Mouse (Mus musculus): ENCODE measurements around the gene Prr5. TPM values are rescaled to one million over a fixed set of nuclear protein-coding genes. Genes with fewer than 3 reads are reported as not detected.
A peak's percentile ranks its signal among the peaks of the same experiment; 100 is the strongest.

Gene Prr5
- polyA plus RNA-seq, 1 experiment from 2014 or later = 11.3 TPM

- ATAC-seq (replicated peaks; ENCODE audit: extremely low read depth, insufficient read depth, low FRiP score) = peak; percentile 67
- 2% methylated on average over 60 of the region's 77 CpGs for WGBS
- Histone ChIP-seq H3K27me3 (ENCODE audit: control insufficient read depth, insufficient read depth, low read length) (no peaks in the 10 kb centered on the region), H3K9ac (ENCODE audit: low read length) (peak overlapping the region; percentile 81), H3K4me3 (ENCODE audit: low read length) (peak overlapping the region; percentile 75), H3K4me1 (ENCODE audit: control insufficient read depth, insufficient read depth, low read length) (peaks cover 14% of the 10 kb centered on the region), H3K27ac (ENCODE audit: low read length) (peak overlapping the region; percentile 74), H3K9me3 (replicated peaks; ENCODE audit: control insufficient read depth, low read length) (no peaks in the 10 kb centered on the region), H3K4me2 (ENCODE audit: low read depth, low read length) (peak overlapping the region; percentile 96), H3K36me3 (ENCODE audit: control insufficient read depth, insufficient read depth) (no peaks in the 10 kb centered on the region)
Observed at GRCm38 (mm10) chr15:84680545-84681454, 11.4 kb downstream of the Prr5 start.

- Histone ChIP-seq H3K4me2 (ENCODE audit: low read depth, low read length) (peak overlapping the region; percentile 96), H3K4me1 (ENCODE audit: control insufficient read depth, insufficient read depth, low read length) (peaks cover 14% of the 10 kb centered on the region), H3K4me3 (ENCODE audit: low read length) (peak overlapping the region; percentile 75), H3K27me3 (ENCODE audit: control insufficient read depth, insufficient read depth, low read length) (no peaks in the 10 kb centered on the region), H3K27ac (ENCODE audit: low read length) (peak overlapping the region; percentile 74), H3K36me3 (ENCODE audit: control insufficient read depth, insufficient read depth) (no peaks in the 10 kb centered on the region), H3K9me3 (replicated peaks; ENCODE audit: control insufficient read depth, low read length) (no peaks in the 10 kb centered on the region), H3K9ac (ENCODE audit: low read length) (peak overlapping the region; percentile 81)
- 2% methylated on average over 29 of the region's 31 CpGs for WGBS
- peak; percentile 67 for ATAC-seq (replicated peaks; ENCODE audit: extremely low read depth, insufficient read depth, low FRiP score)
Observed at GRCm38 (mm10) chr15:84681455-84682193, 12.2 kb downstream of the Prr5 start.

GRCm38 (mm10) chr15:84682206-84682605, 12.8 kb downstream of the Prr5 start:
- Histone ChIP-seq H3K4me1 (ENCODE audit: control insufficient read depth, insufficient read depth, low read length) (peaks cover 16% of the 10 kb centered on the region), H3K36me3 (ENCODE audit: control insufficient read depth, insufficient read depth) (no peaks in the 10 kb centered on the region), H3K9ac (ENCODE audit: low read length) (peak overlapping the region; percentile 81; the same call in 1 of the 2 replicates)

GRCm38 (mm10) chr15:84682821-84683220, 13.4 kb downstream of the Prr5 start:
- 77% methylated on average over 5 of the region's 5 CpGs for WGBS
- ATAC-seq (replicated peaks; ENCODE audit: extremely low read depth, insufficient read depth, low FRiP score) = no peak
- H3K4me2 ChIP-seq (ENCODE audit: low read depth, low read length) = no peak overlapping the region
- no peaks in the 10 kb centered on the region for H3K9me3 ChIP-seq (replicated peaks; ENCODE audit: control insufficient read depth, low read length)
- H3K4me3 ChIP-seq (ENCODE audit: low read length) = no peak overlapping the region
- no peaks in the 10 kb centered on the region for H3K27me3 ChIP-seq (ENCODE audit: control insufficient read depth, insufficient read depth, low read length)
- H3K9ac ChIP-seq (ENCODE audit: low read length) = no peak overlapping the region
- no peaks in the 10 kb centered on the region for H3K36me3 ChIP-seq (ENCODE audit: control insufficient read depth, insufficient read depth)
- no peak overlapping the region for H3K27ac ChIP-seq (ENCODE audit: low read length)
- peaks cover 20% of the 10 kb centered on the region for H3K4me1 ChIP-seq (ENCODE audit: control insufficient read depth, insufficient read depth, low read length)

More at GRCm38 (mm10) chr15:84682206-84682605, 12.8 kb downstream of the Prr5 start:
- peak overlapping the region; percentile 50 for H3K27ac ChIP-seq (ENCODE audit: low read length)
- no peaks in the 10 kb centered on the region for H3K27me3 ChIP-seq (ENCODE audit: control insufficient read depth, insufficient read depth, low read length)
- WGBS = 88% methylated on average over 3 of the region's 3 CpGs
- H3K4me2 ChIP-seq (ENCODE audit: low read depth, low read length) = peak overlapping the region; percentile 96
- H3K4me3 ChIP-seq (ENCODE audit: low read length) = peak overlapping the region; percentile 75
- H3K9me3 ChIP-seq (replicated peaks; ENCODE audit: control insufficient read depth, low read length) = no peaks in the 10 kb centered on the region
- ATAC-seq (replicated peaks; ENCODE audit: extremely low read depth, insufficient read depth, low FRiP score) = no peak

- H3K9ac ChIP-seq (ENCODE audit: low read length) = no peak overlapping the region
- H3K4me1 ChIP-seq (ENCODE audit: control insufficient read depth, insufficient read depth, low read length) = peaks cover 20% of the 10 kb centered on the region
- no peaks in the 10 kb centered on the region for H3K9me3 ChIP-seq (replicated peaks; ENCODE audit: control insufficient read depth, low read length)
- 79% methylated on average over 5 of the region's 5 CpGs for WGBS
- ATAC-seq (replicated peaks; ENCODE audit: extremely low read depth, insufficient read depth, low FRiP score) = no peak
- H3K27me3 ChIP-seq (ENCODE audit: control insufficient read depth, insufficient read depth, low read length) = no peaks in the 10 kb centered on the region
- H3K27ac ChIP-seq (ENCODE audit: low read length) = no peak overlapping the region
- H3K4me2 ChIP-seq (ENCODE audit: low read depth, low read length) = no peak overlapping the region
- no peak overlapping the region for H3K4me3 ChIP-seq (ENCODE audit: low read length)
- no peaks in the 10 kb centered on the region for H3K36me3 ChIP-seq (ENCODE audit: control insufficient read depth, insufficient read depth)
Observed at GRCm38 (mm10) chr15:84684520-84684919, 15.1 kb downstream of the Prr5 start.

- Histone ChIP-seq H3K36me3 (ENCODE audit: control insufficient read depth, insufficient read depth) (peaks cover 4% of the 10 kb centered on the region), H3K4me2 (ENCODE audit: low read depth, low read length) (no peak overlapping the region), H3K27ac (ENCODE audit: low read length) (peak overlapping the region; percentile 2; the same call in 1 of the 2 replicates), H3K4me3 (ENCODE audit: low read length) (no peak overlapping the region), H3K9me3 (replicated peaks; ENCODE audit: control insufficient read depth, low read length) (no peaks in the 10 kb centered on the region), H3K4me1 (ENCODE audit: control insufficient read depth, insufficient read depth, low read length) (peaks cover 19% of the 10 kb centered on the region), H3K9ac (ENCODE audit: low read length) (no peak overlapping the region), H3K27me3 (ENCODE audit: control insufficient read depth, insufficient read depth, low read length) (no peaks in the 10 kb centered on the region)
- no peak for ATAC-seq (replicated peaks; ENCODE audit: extremely low read depth, insufficient read depth, low FRiP score)
- 33% methylated on average over 3 of the region's 3 CpGs for WGBS
Observed at GRCm38 (mm10) chr15:84685417-84685816, 16.0 kb downstream of the Prr5 start.

GRCm38 (mm10) chr15:84687904-84688303, 18.5 kb downstream of the Prr5 start:
- Histone ChIP-seq H3K4me2 (ENCODE audit: low read depth, low read length) (no peak overlapping the region), H3K27ac (ENCODE audit: low read length) (no peak overlapping the region), H3K36me3 (ENCODE audit: control insufficient read depth, insufficient read depth) (peaks cover 14% of the 10 kb centered on the region), H3K4me3 (ENCODE audit: low read length) (no peak overlapping the region), H3K27me3 (ENCODE audit: control insufficient read depth, insufficient read depth, low read length) (no peaks in the 10 kb centered on the region), H3K4me1 (ENCODE audit: control insufficient read depth, insufficient read depth, low read length) (peaks cover 11% of the 10 kb centered on the region), H3K9me3 (replicated peaks; ENCODE audit: control insufficient read depth, low read length) (no peaks in the 10 kb centered on the region), H3K9ac (ENCODE audit: low read length) (no peak overlapping the region)
- no peak; the same call in 1 of the 2 replicates for ATAC-seq (replicated peaks; ENCODE audit: extremely low read depth, insufficient read depth, low FRiP score)
- WGBS = 52% methylated on average over 14 of the region's 14 CpGs

- peaks cover 17% of the 10 kb centered on the region for H3K36me3 ChIP-seq (ENCODE audit: control insufficient read depth, insufficient read depth)
- H3K4me1 ChIP-seq (ENCODE audit: control insufficient read depth, insufficient read depth, low read length) = peaks cover 11% of the 10 kb centered on the region
- H3K4me3 ChIP-seq (ENCODE audit: low read length) = no peak overlapping the region
- H3K9ac ChIP-seq (ENCODE audit: low read length) = no peak overlapping the region
- ATAC-seq (replicated peaks; ENCODE audit: extremely low read depth, insufficient read depth, low FRiP score) = no peak
- no peak overlapping the region for H3K4me2 ChIP-seq (ENCODE audit: low read depth, low read length)
- 73% methylated on average over 6 of the region's 6 CpGs for WGBS
- H3K9me3 ChIP-seq (replicated peaks; ENCODE audit: control insufficient read depth, low read length) = no peaks in the 10 kb centered on the region
- H3K27me3 ChIP-seq (ENCODE audit: control insufficient read depth, insufficient read depth, low read length) = no peaks in the 10 kb centered on the region
- no peak overlapping the region for H3K27ac ChIP-seq (ENCODE audit: low read length)
Observed at GRCm38 (mm10) chr15:84689356-84689755, 19.9 kb downstream of the Prr5 start.

GRCm38 (mm10) chr15:84691513-84691912, 22.1 kb downstream of the Prr5 start:
- H3K9me3 ChIP-seq (replicated peaks; ENCODE audit: control insufficient read depth, low read length) = no peaks in the 10 kb centered on the region
- 91% methylated on average over 6 of the region's 6 CpGs for WGBS
- no peak for ATAC-seq (replicated peaks; ENCODE audit: extremely low read depth, insufficient read depth, low FRiP score)
- no peak overlapping the region for H3K4me3 ChIP-seq (ENCODE audit: low read length)
- H3K9ac ChIP-seq (ENCODE audit: low read length) = no peak overlapping the region
- no peak overlapping the region for H3K4me2 ChIP-seq (ENCODE audit: low read depth, low read length)
- H3K27me3 ChIP-seq (ENCODE audit: control insufficient read depth, insufficient read depth, low read length) = no peaks in the 10 kb centered on the region
- H3K4me1 ChIP-seq (ENCODE audit: control insufficient read depth, insufficient read depth, low read length) = peaks cover 5% of the 10 kb centered on the region; the same call in 1 of the 2 replicates
- H3K27ac ChIP-seq (ENCODE audit: low read length) = no peak overlapping the region
- peaks cover 23% of the 10 kb centered on the region for H3K36me3 ChIP-seq (ENCODE audit: control insufficient read depth, insufficient read depth)
